Mouse (Mus musculus): ENCODE measurements around the gene Hdac4.

Hdac4 gene

GRCm38 (mm10) chr1:92033463-92033862 lies 162.0 kb downstream of the Hdac4 start:
- DNase-seq (ENCODE audit: low read depth, low spot score) = no peak

- DNase-seq (ENCODE audit: low read depth, low spot score) = no peak
These were observed 165.0 kb downstream of the Hdac4 start for GRCm38 (mm10) chr1:92030541-92030940.

- no peak for DNase-seq (ENCODE audit: low read depth, low spot score)
These were observed 167.3 kb downstream of the Hdac4 start for GRCm38 (mm10) chr1:92028158-92028557.

- DNase-seq (ENCODE audit: low read depth, low spot score) = no peak
These were observed 169.1 kb downstream of the Hdac4 start for GRCm38 (mm10) chr1:92026351-92026750.

- DNase-seq (ENCODE audit: low read depth, low spot score) = no peak
These were observed 171.6 kb downstream of the Hdac4 start for GRCm38 (mm10) chr1:92023906-92024305.

- no peak for DNase-seq (ENCODE audit: low read depth, low spot score)
These were observed 173.5 kb downstream of the Hdac4 start for GRCm38 (mm10) chr1:92022009-92022408.

- DNase-seq (ENCODE audit: low read depth, low spot score) = no peak
These were observed 179.4 kb downstream of the Hdac4 start for GRCm38 (mm10) chr1:92015938-92016672.

- DNase-seq (ENCODE audit: low read depth, low spot score) = no peak
These were observed 180.2 kb downstream of the Hdac4 start for GRCm38 (mm10) chr1:92015252-92015651.

- no peak for DNase-seq (ENCODE audit: low read depth, low spot score)
These were observed 181.0 kb downstream of the Hdac4 start for GRCm38 (mm10) chr1:92014496-92014895.

- DNase-seq (ENCODE audit: low read depth, low spot score) = peak; percentile 48
These were observed 188.8 kb downstream of the Hdac4 start for GRCm38 (mm10) chr1:92006666-92007065.

- no peak for DNase-seq (ENCODE audit: low read depth, low spot score)
These were observed 189.9 kb downstream of the Hdac4 start for GRCm38 (mm10) chr1:92005617-92005940.

GRCm38 (mm10) chr1:92004906-92005616 lies 190.4 kb downstream of the Hdac4 start:
- DNase-seq (ENCODE audit: low read depth, low spot score) = no peak

- peak; percentile 42 for DNase-seq (ENCODE audit: low read depth, low spot score)
These were observed 191.4 kb downstream of the Hdac4 start for GRCm38 (mm10) chr1:92004122-92004521.

- no peak for DNase-seq (ENCODE audit: low read depth, low spot score)
These were observed 195.3 kb downstream of the Hdac4 start for GRCm38 (mm10) chr1:92000226-92000625.

- no peak for DNase-seq (ENCODE audit: low read depth, low spot score)
These were observed 201.8 kb downstream of the Hdac4 start for GRCm38 (mm10) chr1:91993658-91994165.

GRCm38 (mm10) chr1:91992652-91993051 lies 202.8 kb downstream of the Hdac4 start:
- DNase-seq (ENCODE audit: low read depth, low spot score) = no peak

- no peak for DNase-seq (ENCODE audit: low read depth, low spot score)
These were observed 203.9 kb downstream of the Hdac4 start for GRCm38 (mm10) chr1:91991597-91991996.

- DNase-seq (ENCODE audit: low read depth, low spot score) = no peak
These were observed 204.6 kb downstream of the Hdac4 start for GRCm38 (mm10) chr1:91990852-91991251.

- DNase-seq (ENCODE audit: low read depth, low spot score) = no peak
These were observed 206.6 kb downstream of the Hdac4 start for GRCm38 (mm10) chr1:91988866-91989265.

- DNase-seq (ENCODE audit: low read depth, low spot score) = no peak
These were observed 208.1 kb downstream of the Hdac4 start for GRCm38 (mm10) chr1:91987431-91987830.

- DNase-seq (ENCODE audit: low read depth, low spot score) = no peak
These were observed 209.7 kb downstream of the Hdac4 start for GRCm38 (mm10) chr1:91985783-91986182.

- peak; percentile 68 for DNase-seq (ENCODE audit: low read depth, low spot score)
These were observed 211.0 kb downstream of the Hdac4 start for GRCm38 (mm10) chr1:91984507-91984906.

GRCm38 (mm10) chr1:91981381-91981780 lies 214.1 kb downstream of the Hdac4 start:
- no peak for DNase-seq (ENCODE audit: low read depth, low spot score)
